Mouse (Mus musculus): ENCODE measurements around the gene Wwtr1. TPM values are rescaled to one million over a fixed set of nuclear protein-coding genes. Genes with fewer than 3 reads are reported as not detected.
A peak's percentile ranks its signal among the peaks of the same experiment; 100 is the strongest.

The Wwtr1 gene
- polyA plus RNA-seq, 1 experiment from 2014 or later, result 32.1 TPM

GRCm38 (mm10) chr3:57511816-57512586 lies 63.7 kb downstream of the Wwtr1 start:
- no peaks in the 10 kb centered on the region for H3K36me3 ChIP-seq
- WGBS, result 73% methylated on average over 18 of the region's 18 CpGs
- H3K27ac ChIP-seq (replicated peaks), result no peak overlapping the region
- no peaks in the 10 kb centered on the region for H3K27me3 ChIP-seq
- H3K9me3 ChIP-seq (replicated peaks), result no peaks in the 10 kb centered on the region
- no peak overlapping the region for H3K9ac ChIP-seq
- H3K4me1 ChIP-seq, result peaks cover 19% of the 10 kb centered on the region
- no peak overlapping the region for H3K4me3 ChIP-seq (replicated peaks)
- H3K4me2 ChIP-seq (replicated peaks), result no peak overlapping the region
- no peak for ATAC-seq (ENCODE audit: insufficient number of reproducible peaks, low FRiP score, low TSS enrichment, low read depth)

DNA sequence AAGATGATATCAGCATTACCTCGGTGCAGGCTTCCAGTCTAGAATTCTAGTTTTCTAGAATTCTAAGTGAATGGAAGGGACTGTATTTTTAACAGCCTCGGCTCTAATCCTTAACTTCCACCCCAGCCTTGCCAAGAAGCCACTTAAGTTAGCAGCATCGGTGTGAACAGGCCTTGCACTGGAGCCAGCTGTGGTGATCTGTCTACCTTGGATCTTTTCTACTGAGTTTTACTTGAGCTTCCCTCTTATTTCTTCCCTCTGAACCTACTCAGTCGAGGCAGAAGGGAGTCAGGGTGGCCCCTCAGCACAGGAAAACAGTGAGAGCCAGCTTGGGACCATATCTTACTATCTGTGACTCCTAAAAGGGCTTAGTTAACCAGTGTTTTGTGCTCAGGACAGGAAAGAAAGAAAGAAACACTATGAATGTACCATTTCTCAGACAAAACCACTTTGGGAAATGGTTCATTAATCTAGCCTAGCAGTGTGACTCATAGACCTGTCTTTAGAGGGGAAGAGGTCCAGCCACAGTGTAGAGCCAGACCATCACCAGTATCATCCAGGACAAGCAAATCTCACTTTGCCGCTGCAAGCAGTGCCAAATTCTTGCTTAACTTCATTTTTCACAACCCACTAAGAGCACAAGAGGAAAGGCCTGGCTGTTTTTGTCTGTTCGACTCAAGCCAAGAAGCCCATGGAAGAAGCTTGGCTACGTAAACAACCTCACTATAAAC lies 65.6 kb downstream of the Wwtr1 start:
- no peak overlapping the region for H3K4me3 ChIP-seq (replicated peaks)
- no peaks in the 10 kb centered on the region for H3K36me3 ChIP-seq
- no peaks in the 10 kb centered on the region for H3K27me3 ChIP-seq
- no peak overlapping the region for H3K9ac ChIP-seq
- no peaks in the 10 kb centered on the region for H3K9me3 ChIP-seq (replicated peaks)
- WGBS, result 87% methylated on average over 7 of the region's 7 CpGs
- H3K4me2 ChIP-seq (replicated peaks), result no peak overlapping the region
- no peak overlapping the region for H3K27ac ChIP-seq (replicated peaks)
- H3K4me1 ChIP-seq, result peaks cover 19% of the 10 kb centered on the region
- ATAC-seq (ENCODE audit: insufficient number of reproducible peaks, low FRiP score, low TSS enrichment, low read depth), result no peak

DNA sequence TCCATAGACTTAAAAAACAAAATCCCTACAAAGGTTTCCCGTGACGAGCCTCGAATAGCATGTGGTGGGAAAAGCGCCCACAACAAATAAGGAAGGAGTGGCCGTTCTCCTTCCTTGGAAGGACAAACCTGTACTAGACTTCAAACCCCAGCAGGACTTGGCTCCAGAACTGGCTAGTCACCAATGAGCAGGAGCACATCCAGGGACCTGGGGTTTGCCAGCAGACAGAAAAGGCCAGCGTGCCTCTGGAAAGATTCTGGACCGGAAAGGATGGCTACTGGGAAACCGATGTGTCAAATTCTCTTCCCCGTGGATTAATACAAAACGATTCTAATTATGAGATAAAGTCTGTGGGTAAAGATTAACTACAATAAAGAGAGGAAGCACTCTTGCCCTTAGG lies 69.7 kb downstream of the Wwtr1 start:
- Histone ChIP-seq H3K4me1 (no peaks in the 10 kb centered on the region), H3K27ac (replicated peaks) (no peak overlapping the region), H3K4me2 (replicated peaks) (no peak overlapping the region), H3K9me3 (replicated peaks) (no peaks in the 10 kb centered on the region), H3K4me3 (replicated peaks) (no peak overlapping the region), H3K36me3 (no peaks in the 10 kb centered on the region), H3K9ac (no peak overlapping the region), H3K27me3 (no peaks in the 10 kb centered on the region)
- no peak for ATAC-seq (ENCODE audit: insufficient number of reproducible peaks, low FRiP score, low TSS enrichment, low read depth)
- 80% methylated on average over 10 of the region's 10 CpGs for WGBS

DNA sequence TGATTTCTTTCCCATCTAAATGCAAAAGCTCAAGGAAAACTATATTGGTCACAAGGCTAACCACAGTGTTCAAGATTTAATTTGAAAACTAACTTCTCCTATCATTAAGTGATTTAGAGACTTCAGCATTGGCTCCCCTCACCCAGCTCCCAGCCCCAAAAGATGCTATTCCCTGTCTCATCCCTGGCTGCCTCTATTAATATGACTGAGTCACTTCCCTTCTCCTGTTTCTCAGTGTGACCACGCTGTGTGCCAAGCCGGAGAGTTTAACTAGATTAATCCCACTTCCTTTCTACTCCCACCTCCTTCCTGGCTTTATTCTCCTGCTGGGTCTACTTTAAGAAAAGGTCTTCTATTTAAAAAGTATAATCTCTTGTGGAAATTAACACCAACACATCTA lies 71.0 kb downstream of the Wwtr1 start:
- Histone ChIP-seq H3K4me1 (no peaks in the 10 kb centered on the region), H3K4me2 (replicated peaks) (no peak overlapping the region), H3K9me3 (replicated peaks) (no peaks in the 10 kb centered on the region), H3K27me3 (no peaks in the 10 kb centered on the region), H3K27ac (replicated peaks) (no peak overlapping the region), H3K36me3 (0 out of 2 replicates have a peak, but pooled peaks cover 10% of the 10 kb centered on the region), H3K4me3 (replicated peaks) (no peak overlapping the region), H3K9ac (no peak overlapping the region)
- ATAC-seq (ENCODE audit: insufficient number of reproducible peaks, low FRiP score, low TSS enrichment, low read depth), result no peak
- WGBS, result 28% methylated on average over 2 of the region's 2 CpGs

GRCm38 (mm10) chr3:57501596-57502220 lies 74.0 kb downstream of the Wwtr1 start:
- H3K9ac ChIP-seq, result no peak overlapping the region
- H3K4me2 ChIP-seq (replicated peaks), result no peak overlapping the region
- H3K4me3 ChIP-seq (replicated peaks), result no peak overlapping the region
- no peaks in the 10 kb centered on the region for H3K27me3 ChIP-seq
- H3K4me1 ChIP-seq, result peaks cover under 1% of the 10 kb centered on the region; the same call in 1 of the 2 replicates
- no peak overlapping the region for H3K27ac ChIP-seq (replicated peaks)
- ATAC-seq (ENCODE audit: insufficient number of reproducible peaks, low FRiP score, low TSS enrichment, low read depth), result no peak
- WGBS, result 67% methylated on average over 10 of the region's 10 CpGs
- no peaks in the 10 kb centered on the region for H3K9me3 ChIP-seq (replicated peaks)
- 0 out of 2 replicates have a peak, but pooled peaks cover 10% of the 10 kb centered on the region for H3K36me3 ChIP-seq

DNA sequence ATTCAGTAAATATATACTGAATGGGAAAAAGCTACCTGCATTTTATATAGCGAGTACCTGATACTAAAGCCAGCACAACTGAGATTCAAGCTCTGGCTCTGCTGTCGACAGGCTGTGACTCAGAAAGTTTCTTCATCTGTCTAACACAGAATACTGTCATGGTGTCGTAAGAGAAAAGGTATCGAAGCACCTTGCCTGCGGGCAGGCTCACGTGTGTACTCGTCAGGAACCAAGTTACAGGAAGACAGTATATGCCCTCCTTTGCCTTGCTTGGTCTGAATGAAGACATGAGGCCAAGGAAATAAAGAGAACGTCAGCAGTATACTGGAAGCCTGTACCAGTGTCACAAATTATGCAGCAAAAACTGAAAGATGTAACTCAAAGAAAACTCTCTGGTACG lies 74.9 kb downstream of the Wwtr1 start:
- no peak for ATAC-seq (ENCODE audit: insufficient number of reproducible peaks, low FRiP score, low TSS enrichment, low read depth)
- 0 out of 2 replicates have a peak, but pooled peaks cover 10% of the 10 kb centered on the region for H3K36me3 ChIP-seq
- no peak overlapping the region for H3K4me3 ChIP-seq (replicated peaks)
- no peaks in the 10 kb centered on the region for H3K9me3 ChIP-seq (replicated peaks)
- H3K4me2 ChIP-seq (replicated peaks), result no peak overlapping the region
- no peaks in the 10 kb centered on the region for H3K27me3 ChIP-seq
- WGBS, result 78% methylated on average over 9 of the region's 9 CpGs
- H3K4me1 ChIP-seq, result peaks cover 3% of the 10 kb centered on the region; the same call in 1 of the 2 replicates
- H3K27ac ChIP-seq (replicated peaks), result no peak overlapping the region
- no peak overlapping the region for H3K9ac ChIP-seq

DNA sequence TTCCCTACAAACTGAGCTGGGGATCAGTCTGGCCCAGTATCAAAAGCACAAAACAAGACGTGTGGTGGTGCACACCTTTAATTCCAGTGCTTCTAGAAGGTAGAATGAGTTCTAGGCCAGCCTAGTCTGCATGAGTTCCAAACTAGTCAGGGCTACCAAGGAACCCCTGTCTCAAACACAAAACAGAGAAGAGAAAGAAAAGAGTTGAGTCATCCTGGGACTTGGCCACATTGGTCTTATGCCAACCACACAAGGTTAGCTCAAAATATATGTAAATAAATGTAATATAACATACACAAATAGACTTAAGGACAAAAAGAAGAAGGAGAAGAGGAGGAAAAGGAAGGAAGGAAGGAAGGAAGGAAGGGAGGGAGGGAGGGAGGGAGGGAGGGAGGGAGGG lies 77.9 kb downstream of the Wwtr1 start:
- peaks cover 10% of the 10 kb centered on the region; the same call in 1 of the 2 replicates for H3K4me1 ChIP-seq
- H3K27me3 ChIP-seq, result no peaks in the 10 kb centered on the region
- H3K9ac ChIP-seq, result no peak overlapping the region
- no peak overlapping the region for H3K4me2 ChIP-seq (replicated peaks)
- no peak overlapping the region for H3K4me3 ChIP-seq (replicated peaks)
- ATAC-seq (ENCODE audit: insufficient number of reproducible peaks, low FRiP score, low TSS enrichment, low read depth), result no peak
- 66% methylated on average over 1 of the region's 1 CpGs for WGBS
- H3K9me3 ChIP-seq (replicated peaks), result no peaks in the 10 kb centered on the region
- no peak overlapping the region; the same call in 1 of the 2 replicates for H3K27ac ChIP-seq (replicated peaks)
- H3K36me3 ChIP-seq, result 0 out of 2 replicates have a peak, but pooled peaks cover 10% of the 10 kb centered on the region

- no peak overlapping the region for H3K4me3 ChIP-seq (replicated peaks)
- 24% methylated on average over 2 of the region's 2 CpGs for WGBS
- H3K27ac ChIP-seq (replicated peaks), result peak overlapping the region; percentile 61; the same call in 1 of the 2 replicates
- H3K9ac ChIP-seq, result no peak overlapping the region
- H3K4me1 ChIP-seq, result peaks cover 10% of the 10 kb centered on the region; the same call in 1 of the 2 replicates
- no peaks in the 10 kb centered on the region for H3K9me3 ChIP-seq (replicated peaks)
- 0 out of 2 replicates have a peak, but pooled peaks cover 10% of the 10 kb centered on the region for H3K36me3 ChIP-seq
- H3K27me3 ChIP-seq, result no peaks in the 10 kb centered on the region
- no peak overlapping the region for H3K4me2 ChIP-seq (replicated peaks)
- ATAC-seq (ENCODE audit: insufficient number of reproducible peaks, low FRiP score, low TSS enrichment, low read depth), result no peak
Observed at GRCm38 (mm10) chr3:57496428-57496827, 79.3 kb downstream of the Wwtr1 start.

DNA sequence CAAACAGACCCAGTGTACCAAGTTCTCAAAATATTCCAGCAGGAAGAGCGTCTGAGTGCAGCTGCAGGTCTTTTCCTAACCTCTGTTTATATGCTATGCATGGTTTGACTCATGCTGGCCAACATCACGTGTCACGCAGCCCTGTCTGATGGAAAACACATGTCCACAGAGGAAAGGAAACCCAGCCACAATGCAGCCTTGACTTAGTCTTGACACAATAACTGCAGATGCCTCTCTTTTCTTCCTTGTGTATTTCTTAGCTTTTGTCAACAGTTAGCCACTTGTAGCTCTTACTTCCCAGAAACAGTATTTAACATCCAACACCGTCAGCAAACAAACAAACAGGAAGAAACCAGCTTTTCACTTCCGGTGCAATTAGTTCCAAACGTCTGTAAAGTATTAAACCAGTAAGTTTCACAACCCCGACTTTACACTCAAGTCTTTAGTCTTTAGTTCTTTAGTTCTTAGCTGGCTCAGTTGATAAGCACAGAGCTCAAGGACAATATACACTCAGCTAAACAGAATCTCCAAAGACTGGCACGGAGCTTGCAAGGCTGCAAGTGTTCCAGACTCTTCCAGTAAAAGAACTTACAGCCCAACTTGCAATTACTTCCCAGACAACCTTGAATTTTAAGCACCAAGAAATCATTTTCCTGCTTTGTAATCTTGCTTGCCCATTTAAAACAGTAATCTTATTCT lies 88.1 kb downstream of the Wwtr1 start:
- no peaks in the 10 kb centered on the region for H3K9me3 ChIP-seq (replicated peaks)
- 27% methylated on average over 8 of the region's 8 CpGs for WGBS
- no peaks in the 10 kb centered on the region for H3K27me3 ChIP-seq
- H3K4me1 ChIP-seq, result peaks cover 21% of the 10 kb centered on the region
- no peak overlapping the region for H3K9ac ChIP-seq
- peak; percentile 85 for ATAC-seq (ENCODE audit: insufficient number of reproducible peaks, low FRiP score, low TSS enrichment, low read depth)
- peak overlapping the region; percentile 88 for H3K27ac ChIP-seq (replicated peaks)
- no peaks in the 10 kb centered on the region for H3K36me3 ChIP-seq
- no peak overlapping the region for H3K4me3 ChIP-seq (replicated peaks)
- peak overlapping the region; percentile 15; the same call in 1 of the 2 replicates for H3K4me2 ChIP-seq (replicated peaks)

GRCm38 (mm10) chr3:57486068-57486467 lies 89.6 kb downstream of the Wwtr1 start:
- no peak for ATAC-seq (ENCODE audit: insufficient number of reproducible peaks, low FRiP score, low TSS enrichment, low read depth)
- Histone ChIP-seq H3K4me1 (peaks cover 30% of the 10 kb centered on the region), H3K36me3 (no peaks in the 10 kb centered on the region), H3K4me3 (replicated peaks) (no peak overlapping the region), H3K27ac (replicated peaks) (no peak overlapping the region), H3K4me2 (replicated peaks) (no peak overlapping the region), H3K9me3 (replicated peaks) (no peaks in the 10 kb centered on the region), H3K9ac (no peak overlapping the region), H3K27me3 (no peaks in the 10 kb centered on the region)
- WGBS, result 68% methylated on average over 4 of the region's 4 CpGs
